Mouse (Mus musculus) liver, embryonic 15.5 days (tissue): ENCODE data around the gene Hfe. TPM values are rescaled to one million over a fixed set of nuclear protein-coding genes. Genes with fewer than 3 reads are reported as not detected.
A peak's percentile ranks its signal among the peaks of the same experiment; 100 is the strongest.
"Not testable (repeated sequence)": the region's sequence is repeated elsewhere in the genome, so short reads cannot be mapped to it uniquely, and the experiment has no call there.

ENCODE experiments used
- ATAC-seq: fragments of 200-750 bp; cut with Nextera tagmentation; 2 replicates; pipeline ENCODE4 v1.8.0; 2017; ENCODE audit warnings: moderate number of reproducible peaks, mild to moderate bottlenecking, moderate library complexity; ENCODE audit not compliant: insufficient read depth
- H3K27ac ChIP-seq: fragments of 300-500 bp; sonication (generic); replicated peaks from 2 replicates; pipeline ENCODE4 v1.5.1; 2015; ENCODE audit warnings: mild to moderate bottlenecking, inconsistent platforms
- H3K27me3 ChIP-seq: fragments of 300-500 bp; sonication (generic); 2 replicates; pipeline ENCODE4 v1.6.1; 2015; ENCODE audit warnings: mild to moderate bottlenecking, inconsistent platforms
- H3K36me3 ChIP-seq: fragments of 300-500 bp; sonication (generic); replicated peaks from 2 replicates; pipeline ENCODE4 v1.6.1; 2015; ENCODE audit warnings: moderate library complexity, mild to moderate bottlenecking, inconsistent platforms
- H3K4me1 ChIP-seq: fragments of 300-500 bp; sonication (generic); replicated peaks from 2 replicates; pipeline ENCODE4 v1.6.1; 2015; ENCODE audit warnings: inconsistent platforms
- H3K4me2 ChIP-seq: fragments of 300-500 bp; sonication (generic); 2 replicates; pipeline ENCODE4 v1.6.1; 2015; ENCODE audit warnings: moderate library complexity, mild to moderate bottlenecking, inconsistent platforms
- H3K4me3 ChIP-seq: fragments of 300-500 bp; sonication (generic); replicated peaks from 2 replicates; pipeline ENCODE4 v1.5.1; 2015; ENCODE audit warnings: mild to moderate bottlenecking, inconsistent platforms
- H3K9ac ChIP-seq: fragments of 300-500 bp; sonication (generic); 2 replicates; pipeline ENCODE4 v1.6.1; 2015; ENCODE audit warnings: moderate library complexity, mild to moderate bottlenecking, inconsistent platforms
- H3K9me3 ChIP-seq: fragments of 300-500 bp; sonication (generic); replicated peaks from 2 replicates; pipeline ENCODE4 v1.6.1; 2016; ENCODE audit warnings: inconsistent platforms
- WGBS: fragments of 180-500 bp; shearing (Covaris S2); methylation state at CpG from one replicate; pipeline ENCODE4 v1.1.7; 2015; ENCODE audit warnings: mixed read lengths; ENCODE audit not compliant: insufficient replicate concordance; 5-methylcytosine and 5-hydroxymethylcytosine counted together
- polyA plus RNA-seq: library from polyadenylated mRNA; unstranded; fragments of >200 nt; fragmentation: Nextera tagmentation; extraction: Ambion mirVana; gene quantifications from 2 replicates; pipeline ENCODE4 v1.2.1, GENCODE M21; 2015

The Hfe gene
- polyA plus RNA-seq, 1 experiment from 2014 or later = 13.6 TPM

DNA sequence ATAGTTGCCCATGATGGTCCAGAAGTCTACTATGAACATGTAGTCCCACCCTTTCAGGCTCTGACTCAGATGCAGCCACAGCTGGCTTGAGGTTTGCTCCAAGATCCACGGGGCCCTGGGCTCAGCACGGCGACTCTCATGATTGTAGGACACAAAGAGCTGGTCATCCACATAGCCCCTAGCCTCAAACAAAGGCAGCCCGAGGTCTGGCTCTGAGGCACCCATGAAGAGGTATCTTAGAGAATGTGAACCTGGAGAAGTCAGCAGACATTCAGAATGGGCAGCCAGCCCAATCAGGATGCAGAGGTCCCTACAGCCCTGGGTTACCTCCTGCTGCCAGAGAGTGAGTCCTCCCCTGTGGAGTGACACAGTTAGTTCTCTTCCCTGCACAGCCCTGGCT is 2.6 kb downstream of the Hfe start:
- no peak overlapping the region for H3K4me3 ChIP-seq
- ATAC-seq = no peak
- H3K9ac ChIP-seq = no peak overlapping the region
- H3K36me3 ChIP-seq = no peaks in the 10 kb centered on the region
- no peak overlapping the region for H3K4me2 ChIP-seq
- 66% methylated on average over 4 of the region's 4 CpGs for WGBS
- peaks cover 19% of the 10 kb centered on the region for H3K27me3 ChIP-seq
- no peaks in the 10 kb centered on the region for H3K9me3 ChIP-seq
- H3K27ac ChIP-seq = no peak overlapping the region
- H3K4me1 ChIP-seq = peaks cover 25% of the 10 kb centered on the region

DNA sequence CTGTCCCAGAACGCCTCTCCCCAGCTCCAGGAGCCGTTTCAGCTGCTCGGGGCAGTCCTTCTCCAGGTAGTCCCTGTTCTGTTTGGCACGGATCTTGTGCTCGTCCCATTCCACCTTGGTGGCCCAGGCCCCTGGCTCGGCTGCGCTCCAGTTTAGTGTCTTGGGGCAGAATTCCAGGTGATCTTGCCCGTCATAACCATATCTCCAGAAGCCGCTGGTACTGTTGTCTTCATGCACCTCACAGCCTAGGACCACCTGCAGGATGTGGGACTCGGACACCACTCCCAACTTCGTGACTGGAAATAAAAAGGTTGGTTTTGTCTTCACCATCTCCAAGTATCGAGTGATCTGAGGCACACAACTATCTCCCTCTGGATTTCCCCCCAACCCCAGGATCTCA is 3.9 kb downstream of the Hfe start:
- ATAC-seq = no peak
- H3K9me3 ChIP-seq = no peaks in the 10 kb centered on the region
- peaks cover 24% of the 10 kb centered on the region for H3K4me1 ChIP-seq
- H3K9ac ChIP-seq = no peak overlapping the region
- peaks cover 19% of the 10 kb centered on the region for H3K27me3 ChIP-seq
- H3K27ac ChIP-seq = no peak overlapping the region
- WGBS = 77% methylated on average over 12 of the region's 12 CpGs
- no peak overlapping the region for H3K4me3 ChIP-seq
- no peaks in the 10 kb centered on the region for H3K36me3 ChIP-seq
- H3K4me2 ChIP-seq = no peak overlapping the region

DNA sequence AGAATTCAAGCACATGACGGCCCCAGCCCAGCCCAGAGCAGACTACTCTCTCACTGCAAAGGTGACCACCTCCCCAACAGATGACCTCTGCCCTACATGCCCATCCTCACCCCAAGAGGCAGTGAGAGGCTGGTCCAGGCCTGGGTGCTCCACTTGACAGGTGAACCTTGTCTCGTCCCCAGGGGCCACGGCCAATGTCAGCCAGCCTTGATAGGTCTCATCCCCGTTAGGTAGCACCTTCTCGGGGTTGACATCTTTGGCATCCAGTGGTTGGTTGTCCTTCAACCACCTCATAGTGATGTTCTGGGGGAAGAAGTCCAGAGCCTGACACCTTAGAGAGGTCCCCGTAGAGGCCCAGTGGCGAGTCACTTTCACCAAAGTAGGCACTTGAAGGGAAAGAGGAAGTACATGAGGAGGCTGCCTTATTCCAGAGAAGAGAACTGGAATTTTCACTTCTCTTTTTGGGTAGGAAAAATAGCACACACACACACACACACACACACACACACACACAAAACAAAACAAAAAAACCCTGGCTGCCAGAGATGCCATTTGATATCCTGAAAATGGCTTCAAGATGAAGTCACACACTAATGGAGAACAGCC is 4.8 kb downstream of the Hfe start:
- Histone ChIP-seq H3K9ac (no peak overlapping the region), H3K4me1 (peaks cover 25% of the 10 kb centered on the region), H3K9me3 (no peaks in the 10 kb centered on the region), H3K4me3 (no peak overlapping the region), H3K36me3 (no peaks in the 10 kb centered on the region), H3K27ac (no peak overlapping the region), H3K27me3 (peaks cover 11% of the 10 kb centered on the region; the same call in 1 of the 2 replicates), H3K4me2 (no peak overlapping the region)
- no peak for ATAC-seq
- WGBS = 62% methylated on average over 7 of the region's 7 CpGs

DNA sequence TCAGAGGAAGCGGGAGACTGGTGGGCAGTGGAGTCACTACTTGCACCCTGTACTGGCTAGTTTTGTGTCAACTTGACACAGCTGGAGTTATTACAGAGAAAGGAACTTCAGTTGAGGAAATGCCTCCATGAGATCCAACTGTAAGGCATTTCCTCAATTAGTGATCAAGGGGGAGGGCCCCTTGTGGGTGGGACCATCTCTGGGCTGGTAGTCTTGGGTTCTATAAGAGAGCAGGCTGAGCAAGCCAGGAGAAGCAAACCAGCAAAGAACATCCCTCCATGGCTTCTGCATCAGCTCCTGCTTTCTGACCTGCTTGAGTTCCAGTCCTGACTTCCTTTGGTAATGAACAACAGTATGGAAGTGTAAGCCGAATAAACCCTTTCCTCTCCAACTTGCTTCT is 7.9 kb downstream of the Hfe start:
- WGBS = 65% methylated on average over 2 of the region's 2 CpGs
- H3K4me2 ChIP-seq, H3K27me3 ChIP-seq, H3K9me3 ChIP-seq, ATAC-seq, H3K9ac ChIP-seq, H3K4me3 ChIP-seq, H3K36me3 ChIP-seq: not testable (repeated sequence)
- Histone ChIP-seq H3K27ac (peak overlapping the region; percentile 19; the same call in 1 of the 2 replicates), H3K4me1 (peaks cover 27% of the 10 kb centered on the region)

DNA sequence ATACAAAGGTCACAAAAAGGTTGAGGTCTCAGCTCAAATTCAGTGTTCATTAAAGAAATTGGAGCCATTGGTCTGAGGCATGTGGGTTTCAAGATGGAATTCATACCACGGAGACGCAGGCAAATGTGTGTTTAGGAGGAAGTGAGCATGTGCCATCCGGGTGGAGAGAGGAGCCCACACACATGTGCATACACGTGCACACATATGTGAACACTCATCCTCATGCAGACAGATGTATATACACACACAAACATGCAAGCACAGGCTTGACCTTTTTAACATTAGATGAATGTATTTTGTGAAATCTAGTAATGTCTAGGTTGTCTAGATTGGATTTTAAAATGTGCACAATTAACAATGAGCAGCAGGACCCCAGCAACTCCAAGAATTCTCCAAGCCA is 8.4 kb downstream of the Hfe start:
- H3K4me2 ChIP-seq = no peak overlapping the region
- H3K4me1 ChIP-seq = peaks cover 27% of the 10 kb centered on the region
- no peaks in the 10 kb centered on the region for H3K9me3 ChIP-seq
- no peak overlapping the region for H3K9ac ChIP-seq
- no peaks in the 10 kb centered on the region for H3K36me3 ChIP-seq
- no peaks in the 10 kb centered on the region for H3K27me3 ChIP-seq
- no peak for ATAC-seq
- 62% methylated on average over 4 of the region's 4 CpGs for WGBS
- H3K27ac ChIP-seq = 0 out of 2 replicates have a peak overlapping the region, but pooled peaks have one; percentile 19
- no peak overlapping the region for H3K4me3 ChIP-seq

DNA sequence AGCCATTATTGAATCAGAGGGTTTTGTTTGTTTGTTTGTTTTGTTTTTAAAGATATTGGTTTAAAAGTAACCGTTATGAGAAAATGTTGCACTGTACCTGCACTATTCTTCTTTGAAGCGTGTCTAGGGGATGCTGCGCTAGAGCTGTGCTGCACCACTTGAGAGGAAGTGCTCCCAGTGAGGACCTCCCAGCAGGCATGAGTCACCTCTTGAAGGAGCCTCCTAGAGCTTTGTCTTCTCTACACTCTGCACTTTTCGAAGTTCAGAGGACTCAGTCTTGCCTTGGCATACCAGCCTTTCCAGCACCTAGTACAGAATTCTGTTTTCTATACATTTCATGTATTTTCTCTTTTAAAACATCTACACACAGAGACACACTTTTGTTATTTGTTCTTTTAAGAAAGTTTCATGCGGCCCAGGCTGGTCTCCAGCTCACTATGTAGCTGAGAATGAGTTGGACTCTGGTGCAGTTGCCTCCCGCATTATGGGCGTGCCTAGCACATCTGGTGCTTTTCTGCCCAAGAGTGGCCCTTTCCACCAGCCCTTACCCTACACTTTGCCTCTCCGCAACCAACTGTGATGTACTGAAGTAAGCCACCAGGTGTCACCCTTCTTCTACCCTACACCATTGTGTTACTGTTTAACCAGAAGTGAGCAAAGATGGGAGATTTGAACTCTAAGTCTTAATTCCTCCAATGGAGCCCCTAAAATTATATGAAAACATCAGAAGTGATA is 9.7 kb downstream of the Hfe start:
- Histone ChIP-seq H3K36me3 (no peaks in the 10 kb centered on the region), H3K9ac (peak overlapping the region; percentile 33; the same call in 1 of the 2 replicates), H3K27me3 (no peaks in the 10 kb centered on the region), H3K4me2 (peak overlapping the region; percentile 35; the same call in 1 of the 2 replicates), H3K4me3 (no peak overlapping the region), H3K9me3 (no peaks in the 10 kb centered on the region), H3K27ac (peak overlapping the region; percentile 42), H3K4me1 (peaks cover 37% of the 10 kb centered on the region)
- WGBS = 14% methylated on average over 8 of the region's 8 CpGs
- ATAC-seq = 0 out of 2 replicates have a peak, but pooled peaks have one; percentile 3

DNA sequence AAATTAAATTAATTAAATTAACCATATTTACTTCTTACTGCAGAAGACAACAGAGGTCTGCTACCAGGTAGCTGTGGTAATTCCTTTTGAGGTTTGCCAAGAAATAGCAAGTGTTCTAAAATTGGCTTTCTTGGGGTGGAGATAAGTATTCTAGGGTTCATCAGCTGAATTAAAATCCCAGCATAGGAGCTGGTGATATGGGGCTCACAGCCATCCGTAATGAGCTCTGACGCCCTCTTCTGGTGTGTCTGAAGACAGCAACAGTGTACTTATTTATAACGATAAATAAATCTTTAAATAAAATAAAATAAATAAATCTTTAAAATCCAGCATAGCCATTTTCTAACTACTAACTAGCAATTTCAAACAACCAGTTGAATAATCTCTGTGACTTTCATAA is 10.9 kb downstream of the Hfe start:
- 57% methylated on average over 3 of the region's 3 CpGs for WGBS
- ATAC-seq = no peak
- no peaks in the 10 kb centered on the region for H3K36me3 ChIP-seq
- H3K27ac ChIP-seq = no peak overlapping the region
- H3K4me3 ChIP-seq = no peak overlapping the region
- no peak overlapping the region for H3K9ac ChIP-seq
- peaks cover 48% of the 10 kb centered on the region for H3K4me1 ChIP-seq
- H3K27me3 ChIP-seq = no peaks in the 10 kb centered on the region
- no peak overlapping the region for H3K4me2 ChIP-seq
- H3K9me3 ChIP-seq = no peaks in the 10 kb centered on the region

DNA sequence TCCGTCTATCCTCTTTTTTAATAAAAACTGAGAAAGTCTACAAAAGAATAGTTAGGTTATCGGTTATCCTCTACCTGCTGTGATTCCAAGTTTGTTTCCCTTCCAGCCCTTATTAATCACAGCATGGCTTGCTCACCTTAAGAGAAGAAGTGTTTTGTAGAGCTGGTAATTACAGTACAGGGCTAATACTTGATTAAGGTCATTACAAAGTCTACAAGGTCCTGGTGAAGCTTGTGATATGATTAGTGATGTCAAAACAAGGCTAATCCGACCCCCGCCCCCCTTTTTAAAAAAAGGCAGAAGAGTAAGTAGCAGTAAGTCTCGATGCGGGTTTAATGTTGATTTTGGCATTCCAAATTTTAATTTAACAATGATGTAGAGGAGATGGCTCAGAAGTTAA is 11.7 kb downstream of the Hfe start:
- Histone ChIP-seq H3K9ac (peak overlapping the region; percentile 45), H3K27me3 (no peaks in the 10 kb centered on the region), H3K27ac (peak overlapping the region; percentile 99), H3K4me2 (peak overlapping the region; percentile 70), H3K36me3 (no peaks in the 10 kb centered on the region), H3K9me3 (no peaks in the 10 kb centered on the region), H3K4me1 (peaks cover 49% of the 10 kb centered on the region), H3K4me3 (0 out of 2 replicates have a peak overlapping the region, but pooled peaks have one; percentile 58)
- no peak for ATAC-seq
- WGBS = 63% methylated on average over 6 of the region's 6 CpGs

DNA sequence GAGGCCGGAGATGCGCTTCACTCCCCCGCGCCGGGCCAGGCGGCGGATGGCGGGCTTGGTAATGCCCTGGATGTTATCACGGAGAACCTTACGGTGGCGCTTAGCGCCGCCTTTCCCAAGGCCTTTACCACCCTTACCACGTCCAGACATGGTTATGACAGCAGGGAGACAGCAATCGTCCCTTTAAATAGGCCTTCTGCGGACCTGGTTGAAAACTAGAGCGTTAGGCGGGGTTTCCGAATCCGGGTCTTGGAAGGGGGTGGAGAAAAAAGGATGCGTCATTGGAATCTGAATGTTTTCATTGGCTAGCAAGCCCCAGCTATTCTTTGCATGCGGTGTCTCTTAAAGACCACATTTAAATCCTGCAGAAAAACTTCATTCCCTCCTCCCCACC is 12.4 kb downstream of the Hfe start, which contains the start of gene Hist1h4c:
Gene Hist1h4c, minus strand, starts transcription at position 155 of the 394 bp plus-strand sequence.
- Histone ChIP-seq H3K4me1 (peaks cover 49% of the 10 kb centered on the region), H3K4me2 (peak within 1 kb of the TSS; percentile 70), H3K27ac (peak within 1 kb of the TSS; percentile 99), H3K9ac (peak within 1 kb of the TSS; percentile 66), H3K9me3 (no peaks in the 10 kb centered on the region), H3K4me3 (peak within 1 kb of the TSS; percentile 58), H3K27me3 (no peaks in the 10 kb centered on the region), H3K36me3 (peaks cover 1% of the 10 kb centered on the region; the same call in 1 of the 2 replicates)
- WGBS = under 1% methylated on average over 22 of the region's 22 CpGs
- ATAC-seq = peak; percentile 90

DNA sequence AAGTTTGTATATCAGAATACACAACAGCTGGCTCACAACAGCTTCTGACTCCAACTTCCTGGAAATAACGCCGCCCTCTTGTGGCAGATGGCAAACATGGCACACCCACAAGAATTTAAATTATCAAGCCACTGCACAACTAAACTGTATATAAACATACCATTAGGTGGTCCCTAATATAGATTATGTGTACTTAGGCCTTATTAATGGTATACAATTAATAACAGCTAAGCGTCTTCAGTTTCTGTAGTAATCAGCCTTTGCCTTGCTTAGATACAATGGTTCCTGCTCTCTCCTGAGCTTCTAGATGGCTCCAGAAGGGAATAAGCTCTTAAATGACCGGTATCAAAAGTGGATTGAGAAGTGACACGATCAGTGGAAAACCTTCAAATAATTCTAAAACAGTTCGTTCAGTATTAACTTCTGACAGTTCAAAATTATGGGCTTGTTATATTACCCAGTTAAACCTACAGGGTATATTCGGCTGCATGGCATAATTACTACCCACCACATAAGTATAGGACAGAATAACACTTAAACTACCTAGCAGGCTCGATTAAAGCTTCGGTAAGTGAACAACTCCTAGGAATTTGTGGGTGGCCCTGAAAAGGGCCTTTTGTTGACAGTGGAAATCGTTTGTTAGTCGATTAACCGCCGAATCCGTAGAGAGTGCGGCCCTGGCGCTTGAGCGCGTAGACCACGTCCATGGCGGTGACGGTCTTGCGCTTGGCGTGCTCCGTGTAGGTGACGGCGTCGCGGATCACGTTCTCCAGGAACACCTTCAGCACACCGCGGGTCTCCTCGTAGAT is 13.0 kb downstream of the Hfe start:
- H3K9me3 ChIP-seq = no peaks in the 10 kb centered on the region
- H3K4me3 ChIP-seq = peak overlapping the region; percentile 58
- under 1% methylated on average over 29 of the region's 32 CpGs for WGBS
- peaks cover 49% of the 10 kb centered on the region for H3K4me1 ChIP-seq
- peak overlapping the region; percentile 66 for H3K9ac ChIP-seq
- peaks cover 5% of the 10 kb centered on the region for H3K36me3 ChIP-seq
- H3K27me3 ChIP-seq = no peaks in the 10 kb centered on the region
- peak overlapping the region; percentile 99 for H3K27ac ChIP-seq
- peak; percentile 66 for ATAC-seq
- H3K4me2 ChIP-seq = peak overlapping the region; percentile 70

DNA sequence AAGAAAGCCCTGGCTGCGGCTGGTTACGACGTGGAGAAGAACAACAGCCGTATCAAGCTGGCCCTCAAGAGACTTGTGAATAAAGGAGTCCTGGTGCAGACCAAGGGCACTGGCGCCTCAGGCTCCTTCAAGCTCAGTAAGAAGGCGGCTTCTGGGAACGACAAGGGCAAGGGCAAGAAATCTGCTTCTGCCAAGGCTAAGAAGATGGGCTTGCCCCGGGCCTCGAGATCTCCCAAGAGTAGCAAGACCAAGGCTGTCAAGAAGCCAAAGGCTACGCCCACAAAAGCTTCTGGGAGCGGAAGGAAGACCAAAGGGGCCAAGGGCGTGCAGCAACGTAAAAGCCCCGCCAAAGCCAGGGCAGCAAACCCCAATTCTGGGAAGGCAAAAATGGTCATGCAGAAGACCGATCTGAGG is 14.6 kb downstream of the Hfe start:
- 36% methylated on average over 15 of the region's 15 CpGs for WGBS
- H3K4me3 ChIP-seq = peak overlapping the region; percentile 30
- no peak for ATAC-seq
- peak overlapping the region; percentile 70 for H3K4me2 ChIP-seq
- H3K9me3 ChIP-seq = no peaks in the 10 kb centered on the region
- peak overlapping the region; percentile 55 for H3K9ac ChIP-seq
- peaks cover 13% of the 10 kb centered on the region for H3K36me3 ChIP-seq
- peak overlapping the region; percentile 99 for H3K27ac ChIP-seq
- H3K27me3 ChIP-seq = no peaks in the 10 kb centered on the region
- peaks cover 45% of the 10 kb centered on the region for H3K4me1 ChIP-seq
